Mouse (Mus musculus) MEL (cell line): ENCODE data around the gene Tank. TPM values are rescaled to one million over a fixed set of nuclear protein-coding genes. Genes with fewer than 3 reads are reported as not detected.
A peak's percentile ranks its signal among the peaks of the same experiment; 100 is the strongest.

Experiments
- DNase-seq: peaks from one replicate; pipeline ENCODE4 v3.0.0; 2011; ENCODE audit warnings: low read depth, low spot score
- H3K27ac ChIP-seq: 2 replicates; pipeline ENCODE4 v1.5.1; 2012; ENCODE audit warnings: low read depth, mild to moderate bottlenecking, control low read depth, low read length, moderate library complexity; ENCODE audit not compliant: control insufficient read depth
- H3K27me3 ChIP-seq, 2 experiments: fragments of 150-350 bp in 1 of 2; sonication (generic) in 1 of 2; 2 replicates each; pipeline ENCODE4 v1.6.1; 2012; ENCODE audit warnings: low read length in 2 of 2, mild to moderate bottlenecking in 2 of 2, improper control_type of control experiment in 1 of 2, moderate library complexity in 1 of 2; ENCODE audit not compliant: insufficient read depth in 2 of 2, control insufficient read depth in 1 of 2
- H3K36me3 ChIP-seq, 2 experiments: 2 replicates each; pipeline ENCODE4 v1.6.1; 2012 to 2014; ENCODE audit warnings: low read length in 2 of 2, improper control_type of control experiment in 1 of 2, inconsistent platforms in 1 of 2, mild to moderate bottlenecking in 1 of 2; ENCODE audit not compliant: insufficient read depth in 2 of 2, control insufficient read depth in 1 of 2
- H3K4me1 ChIP-seq, 2 experiments: fragments of 150-350 bp in 1 of 2; sonication (generic) in 1 of 2; 2 replicates each; pipeline ENCODE4 v1.6.1; 2012; ENCODE audit warnings: low read length in 2 of 2, improper control_type of control experiment in 1 of 2, mild to moderate bottlenecking in 1 of 2; ENCODE audit not compliant: insufficient read depth in 2 of 2, control insufficient read depth in 1 of 2
- H3K4me3 ChIP-seq, 2 experiments: fragments of 150-350 bp in 1 of 2; sonication (generic) in 1 of 2; 2 replicates each; pipeline ENCODE4 v1.5.1; 2012; ENCODE audit warnings: low read depth in 2 of 2, low read length in 2 of 2, mild to moderate bottlenecking in 2 of 2, moderate library complexity in 2 of 2, control low read depth in 1 of 2, improper control_type of control experiment in 1 of 2; ENCODE audit not compliant: control insufficient read depth in 1 of 2, insufficient read depth in 1 of 2
- H3K79me2 ChIP-seq: 2 replicates; pipeline ENCODE4 v1.6.1; 2012; ENCODE audit warnings: mild to moderate bottlenecking, low read length, moderate library complexity; ENCODE audit not compliant: control insufficient read depth, poor library complexity, insufficient read depth
- H3K9ac ChIP-seq: 2 replicates; pipeline ENCODE4 v1.6.1; 2012; ENCODE audit warnings: low read depth, mild to moderate bottlenecking, control low read depth, low read length, moderate library complexity; ENCODE audit not compliant: control insufficient read depth, poor library complexity, severe bottlenecking
- H3K9me3 ChIP-seq: fragments of 150-350 bp; sonication (generic); replicated peaks from 2 replicates; pipeline ENCODE4 v1.6.1; 2012; ENCODE audit warnings: mild to moderate bottlenecking, low read length, improper control_type of control experiment, moderate library complexity; ENCODE audit not compliant: insufficient read depth
- ELF1 ChIP-seq: IDR thresholded peaks from 2 replicates; pipeline ENCODE4 v1.6.1; 2014; ENCODE audit warnings: low read depth, mild to moderate bottlenecking, inconsistent platforms, low read length, improper control_type of control experiment, moderate library complexity
- MAFK ChIP-seq: IDR thresholded peaks from 2 replicates; pipeline ENCODE4 v1.6.1; 2011; ENCODE audit warnings: low read depth, mild to moderate bottlenecking, low read length, improper control_type of control experiment, borderline replicate concordance
- MAX ChIP-seq: IDR thresholded peaks from 2 replicates; pipeline ENCODE4 v1.6.1; 2011; ENCODE audit warnings: low read length, improper control_type of control experiment
- MYC ChIP-seq: IDR thresholded peaks from 2 replicates; pipeline ENCODE4 v1.6.1; 2011; ENCODE audit warnings: low read depth, mild to moderate bottlenecking, low read length, improper control_type of control experiment, moderate library complexity
- RAD21 ChIP-seq: IDR thresholded peaks from 2 replicates; pipeline ENCODE4 v1.6.1; 2011; ENCODE audit warnings: mild to moderate bottlenecking, low read depth, low read length, improper control_type of control experiment
- TAL1 ChIP-seq: IDR thresholded peaks from 2 replicates; pipeline ENCODE4 v1.6.1; 2012; ENCODE audit warnings: mild to moderate bottlenecking, inconsistent platforms, low read length, moderate library complexity, mixed read lengths
- TBP ChIP-seq: IDR thresholded peaks from 2 replicates; pipeline ENCODE4 v1.8.0; 2011; ENCODE audit warnings: low read depth, low read length, improper control_type of control experiment
- USF1 ChIP-seq: IDR thresholded peaks from 2 replicates; pipeline ENCODE4 v1.6.1; 2014; ENCODE audit warnings: low read depth, mild to moderate bottlenecking, inconsistent platforms, low read length, improper control_type of control experiment, moderate library complexity
- ZC3H11A ChIP-seq: IDR thresholded peaks from 2 replicates; pipeline ENCODE4 v1.6.1; 2012; ENCODE audit warnings: low read depth, mild to moderate bottlenecking, inconsistent platforms, low read length, improper control_type of control experiment
- ZKSCAN1 ChIP-seq: IDR thresholded peaks from 2 replicates; pipeline ENCODE4 v1.6.1; 2012; ENCODE audit warnings: low read depth, mild to moderate bottlenecking, inconsistent platforms, low read length, improper control_type of control experiment, moderate library complexity
- polyA plus RNA-seq, 2 experiments: library from polyadenylated mRNA; stranded (reverse) in 1 of 2; unstranded in 1 of 2; fragments of >175 nt in 1 of 2; fragments of >200 nt in 1 of 2; gene quantifications; 2 replicates each; pipeline versions ENCODE4 v1.2.1 to v1.2.4; 2012; ENCODE audit warnings: low replicate concordance in 2 of 2, low read depth in 1 of 2; ENCODE audit not compliant: insufficient read length in 2 of 2, insufficient read depth in 1 of 2, missing spikeins in 1 of 2
- total RNA-seq: library from RNA; depleted of rRNA; stranded (reverse); fragments of 300-350 nt; gene quantifications from 2 replicates; pipeline ENCODE4 v1.2.3, GENCODE M21; 2012

The Tank gene
- total and polyA plus RNA-seq, 3 experiments = 27.0 to 96.7 (median 27.4) TPM

- peaks cover 0 to 1% of the 10 kb centered on the region in 2 experiments; a peak in 1 of 4 replicates for H3K4me1 ChIP-seq
- no peak for TF ChIP-seq MAFK
- TF ChIP-seq ZKSCAN1 = no peak
- no peak for TF ChIP-seq TAL1
- no peak for TF ChIP-seq TBP
- no peak for TF ChIP-seq ZC3H11A
- H3K9ac ChIP-seq = no peak overlapping the region
- no peak overlapping the region for H3K4me3 ChIP-seq
- DNase-seq = no peak
- no peaks in the 10 kb centered on the region; a peak in 1 of 4 replicates for H3K36me3 ChIP-seq
- H3K27ac ChIP-seq = no peak overlapping the region
- H3K79me2 ChIP-seq = no peaks in the 10 kb centered on the region
- no peaks in the 10 kb centered on the region for H3K9me3 ChIP-seq
- H3K27me3 ChIP-seq = no peaks in the 10 kb centered on the region
These were observed 6.9 kb upstream of the Tank start for GRCm38 (mm10) chr2:61571343-61571955.

GRCm38 (mm10) chr2:61576497-61576896 lies 1.9 kb upstream of the Tank start:
- no peak for DNase-seq
- H3K79me2 ChIP-seq = no peaks in the 10 kb centered on the region
- no peaks in the 10 kb centered on the region; a peak in 1 of 4 replicates for H3K36me3 ChIP-seq
- no peaks in the 10 kb centered on the region for H3K27me3 ChIP-seq
- TF ChIP-seq ELF1 (no peak), MAX (peak; percentile 70; the same call in 1 of the 2 replicates), USF1 (peak; percentile 57; the same call in 1 of the 2 replicates), MYC (0 out of 2 replicates have a peak, but pooled peaks have one; percentile 20)
- H3K4me1 ChIP-seq = peaks cover 0 to 5% of the 10 kb centered on the region in 2 experiments; a peak in 1 of 4 replicates
- H3K9me3 ChIP-seq = no peaks in the 10 kb centered on the region
- H3K4me3 ChIP-seq = no peak overlapping the region
- no peak overlapping the region for H3K27ac ChIP-seq
- no peak overlapping the region for H3K9ac ChIP-seq

GRCm38 (mm10) chr2:61576928-61577695 lies 1.3 kb upstream of the Tank start:
- Histone ChIP-seq H3K9ac (no peak overlapping the region), H3K9me3 (no peaks in the 10 kb centered on the region), H3K27ac (no peak overlapping the region)

More at GRCm38 (mm10) chr2:61576928-61577695, 1.3 kb upstream of the Tank start:
- H3K79me2 ChIP-seq = no peaks in the 10 kb centered on the region
- no peak for DNase-seq
- H3K27me3 ChIP-seq = no peaks in the 10 kb centered on the region
- no peak overlapping the region for H3K4me3 ChIP-seq
- no peaks in the 10 kb centered on the region; a peak in 1 of 4 replicates for H3K36me3 ChIP-seq
- peaks cover 0 to 5% of the 10 kb centered on the region in 2 experiments; a peak in 1 of 4 replicates for H3K4me1 ChIP-seq
- TF ChIP-seq RAD21 (no peak), MAFK (0 out of 2 replicates have a peak, but pooled peaks have one; percentile 17)
